Mouse (Mus musculus) liver, adult 2 months (tissue): ENCODE measurements around the gene Psg16. TPM values are rescaled to one million over a fixed set of nuclear protein-coding genes. Genes with fewer than 3 reads are reported as not detected.
A peak's percentile ranks its signal among the peaks of the same experiment; 100 is the strongest.
"Not testable (repeated sequence)": the region's sequence is repeated elsewhere in the genome, so short reads cannot be mapped to it uniquely, and the experiment has no call there.

Source experiments
- DNase-seq: peaks from one replicate; pipeline ENCODE4 v3.0.0-alpha.2; 2011; ENCODE audit warnings: low read depth, low spot score; ENCODE audit errors: extremely low read depth
- H3K27ac ChIP-seq: fragments of 200-500 bp; replicated peaks from 2 replicates; pipeline ENCODE4 v1.5.1; 2012; ENCODE audit warnings: low read depth, mild to moderate bottlenecking, control low read depth, inconsistent platforms, low read length; ENCODE audit not compliant: insufficient read depth
- H3K27me3 ChIP-seq: fragments of 200-500 bp; 2 replicates; pipeline ENCODE4 v1.6.1; 2012; ENCODE audit warnings: mild to moderate bottlenecking, moderate library complexity, low read length, inconsistent platforms; ENCODE audit not compliant: control insufficient read depth, insufficient read depth
- H3K36me3 ChIP-seq: fragments of 200-500 bp; 2 replicates; pipeline ENCODE4 v1.6.1; 2012; ENCODE audit warnings: low read length, inconsistent platforms; ENCODE audit not compliant: control insufficient read depth, insufficient read depth
- H3K4me1 ChIP-seq: fragments of 200-500 bp; 2 replicates; pipeline ENCODE4 v1.6.1; 2011; ENCODE audit warnings: low read length; ENCODE audit not compliant: control insufficient read depth, insufficient read depth
- H3K4me3 ChIP-seq: fragments of 200-500 bp; 2 replicates; pipeline ENCODE4 v1.5.1; 2011; ENCODE audit warnings: low read depth, mild to moderate bottlenecking, control low read depth, low read length, moderate library complexity; ENCODE audit not compliant: insufficient read depth
- H3K79me2 ChIP-seq: fragments of 200-500 bp; 2 replicates; pipeline ENCODE4 v1.6.1; 2012; ENCODE audit warnings: inconsistent platforms, mild to moderate bottlenecking, low read length, moderate library complexity; ENCODE audit not compliant: control insufficient read depth, insufficient read depth
- H3K9ac ChIP-seq: fragments of 200-500 bp; 2 replicates; pipeline ENCODE4 v1.6.1; 2012; ENCODE audit warnings: low read depth, mild to moderate bottlenecking, control low read depth, inconsistent platforms, low read length
- CTCF ChIP-seq: fragments of 200-500 bp; IDR thresholded peaks from 2 replicates; pipeline ENCODE4 v1.5.1; 2011; ENCODE audit warnings: low read depth, low read length, control low read depth
- POLR2A ChIP-seq: fragments of 200-500 bp; IDR thresholded peaks from 2 replicates; pipeline ENCODE4 v1.6.1; 2011; ENCODE audit warnings: low read length, control low read depth; ENCODE audit not compliant: insufficient read depth; ENCODE audit errors: extremely low read depth
- WGBS: fragments of 180-500 bp; shearing (Covaris S2); methylation state at CpG from one replicate; pipeline ENCODE4 v1.1.7; 2018; 5-methylcytosine and 5-hydroxymethylcytosine counted together
- polyA plus RNA-seq: library from polyadenylated mRNA; depleted of rRNA; stranded (reverse); fragments of >200 nt; gene quantifications from 2 replicates; pipeline ENCODE4 v1.2.3, GENCODE M21; 2012
- total RNA-seq: library from RNA; depleted of rRNA; stranded (reverse); fragments of >200 nt; gene quantifications from 2 replicates; pipeline ENCODE4 v1.2.3, GENCODE M21; 2014

The Psg16 gene
- total and polyA plus RNA-seq, 2 experiments: not detected

GRCm38 (mm10) chr7:17091280-17091679 is 17.4 kb downstream of the Psg16 start:
- WGBS: 8% methylated on average over 1 of the region's 1 CpGs

DNA sequence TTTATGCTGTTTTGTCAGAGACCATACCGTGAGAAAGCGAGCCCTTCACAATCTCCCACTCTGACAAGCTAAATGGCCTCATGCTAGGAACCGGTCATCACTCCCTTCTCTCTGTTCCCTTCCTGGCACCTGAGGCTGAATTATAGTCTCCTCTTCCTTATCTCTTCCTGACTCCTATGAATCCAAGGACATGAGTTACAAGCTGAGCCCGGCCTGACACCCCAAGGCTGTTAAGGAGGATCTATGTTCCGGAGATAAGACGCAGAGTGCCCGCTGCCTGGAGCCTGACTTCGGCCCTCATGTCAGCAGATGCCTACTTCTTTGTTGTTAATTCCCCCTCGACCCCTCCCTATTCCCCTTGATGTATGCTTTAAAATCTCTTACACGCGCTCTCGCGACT is 27.8 kb downstream of the Psg16 start:
- DNase-seq, H3K27ac ChIP-seq, H3K36me3 ChIP-seq, H3K9ac ChIP-seq, H3K4me3 ChIP-seq, H3K79me2 ChIP-seq, H3K4me1 ChIP-seq, H3K27me3 ChIP-seq: not testable (repeated sequence)
- WGBS: 85% methylated on average over 13 of the region's 13 CpGs

More at GRCm38 (mm10) chr7:17091280-17091679, 17.4 kb downstream of the Psg16 start:
- Histone ChIP-seq H3K9ac (no peak overlapping the region), H3K36me3 (no peaks in the 10 kb centered on the region), H3K4me1 (no peaks in the 10 kb centered on the region), H3K27me3 (no peaks in the 10 kb centered on the region), H3K79me2 (no peaks in the 10 kb centered on the region), H3K4me3 (no peak overlapping the region), H3K27ac (no peak overlapping the region)
- DNase-seq: peak; percentile 1
- TF ChIP-seq POLR2A: no peak
- peak; percentile 26; the same call in 1 of the 2 replicates for TF ChIP-seq CTCF

DNA sequence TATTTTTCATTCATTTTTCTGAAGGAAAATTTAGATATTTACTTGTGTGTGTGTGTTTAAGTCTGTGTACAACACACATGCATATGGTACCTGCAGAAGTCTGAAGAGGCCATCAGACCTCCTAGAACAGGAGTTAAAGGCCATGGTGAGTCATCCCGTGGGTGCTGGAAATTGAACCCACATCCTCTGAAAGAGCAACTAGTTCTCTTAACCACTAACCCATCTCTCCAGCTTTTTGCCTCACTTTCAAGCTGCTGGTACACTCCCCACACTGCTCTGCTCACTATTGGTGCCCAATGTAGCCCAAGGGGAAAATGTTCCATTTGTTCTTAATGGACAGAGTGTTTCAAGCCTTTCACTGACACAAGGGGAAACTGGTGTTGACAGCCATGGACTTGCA is 61.5 kb downstream of the Psg16 start:
- WGBS: 73% methylated on average over 1 of the region's 1 CpGs
- no peak for DNase-seq
- H3K79me2 ChIP-seq: no peaks in the 10 kb centered on the region
- no peak overlapping the region for H3K4me3 ChIP-seq
- H3K36me3 ChIP-seq: no peaks in the 10 kb centered on the region
- no peak overlapping the region for H3K27ac ChIP-seq
- no peaks in the 10 kb centered on the region for H3K4me1 ChIP-seq
- H3K9ac ChIP-seq: no peak overlapping the region
- no peaks in the 10 kb centered on the region for H3K27me3 ChIP-seq
- no peak for TF ChIP-seq CTCF
- no peak for TF ChIP-seq POLR2A

DNA sequence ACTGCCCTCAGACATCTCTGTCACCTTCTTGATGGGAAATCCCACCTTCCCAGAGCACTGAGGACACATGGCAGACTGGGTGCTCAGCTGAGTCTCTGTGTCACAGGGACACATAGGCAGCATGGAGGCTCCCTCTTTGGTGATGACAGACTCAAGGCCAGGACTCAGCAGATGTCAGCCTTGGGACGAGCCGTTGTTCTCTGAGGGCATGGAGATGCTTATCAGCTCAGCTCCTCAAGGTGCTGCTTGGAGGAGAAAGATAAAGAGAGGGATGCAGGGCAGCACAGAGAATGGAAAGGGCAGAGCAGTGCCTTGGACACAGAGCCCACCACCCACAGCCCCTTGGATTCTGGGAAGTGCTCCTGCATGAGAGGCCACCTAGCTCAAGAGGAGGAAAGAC is 76.1 kb downstream of the Psg16 start, which contains the start of gene Ceacam3:
Ceacam3 (plus strand) TSS at position 352 of the 400 bp plus-strand sequence.
- TF ChIP-seq POLR2A: no peak
- no peak for TF ChIP-seq CTCF
- Histone ChIP-seq H3K27ac (no peak within 1 kb of the TSS), H3K4me3 (no peak within 1 kb of the TSS), H3K9ac (no peak within 1 kb of the TSS), H3K36me3 (no peaks in the 10 kb centered on the region), H3K27me3 (no peaks in the 10 kb centered on the region), H3K79me2 (no peaks in the 10 kb centered on the region), H3K4me1 (no peaks in the 10 kb centered on the region)
- DNase-seq: no peak
- 90% methylated on average over 2 of the region's 2 CpGs for WGBS

DNA sequence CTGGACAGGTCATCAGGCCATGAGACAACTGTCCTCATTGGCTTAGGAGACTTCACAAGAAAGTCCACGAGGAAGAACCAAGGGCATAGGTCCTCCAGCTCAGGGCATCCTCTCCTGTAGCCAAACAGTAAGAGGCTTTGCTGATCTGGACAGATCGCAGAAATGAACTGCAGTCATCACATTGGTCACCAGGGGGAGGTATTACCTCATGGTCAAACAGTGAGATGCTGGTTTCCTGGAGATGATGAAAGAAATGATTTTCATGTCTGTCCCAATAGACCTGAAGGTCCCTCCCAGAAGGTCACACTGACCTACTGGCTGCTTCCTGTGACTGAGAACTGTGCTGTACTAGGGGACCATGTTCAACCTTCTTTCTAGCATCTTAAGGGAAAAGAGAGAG is 81.8 kb downstream of the Psg16 start:
- 0 out of 2 replicates have a peak, but pooled peaks have one; percentile 8 for TF ChIP-seq CTCF
- no peak for TF ChIP-seq POLR2A
- 21% methylated on average over 2 of the region's 2 CpGs for WGBS
- no peaks in the 10 kb centered on the region for H3K27me3 ChIP-seq
- no peak overlapping the region for H3K27ac ChIP-seq
- H3K79me2 ChIP-seq: no peaks in the 10 kb centered on the region
- H3K4me1 ChIP-seq: no peaks in the 10 kb centered on the region
- no peaks in the 10 kb centered on the region for H3K36me3 ChIP-seq
- no peak overlapping the region for H3K4me3 ChIP-seq
- DNase-seq: peak; percentile 19
- no peak overlapping the region for H3K9ac ChIP-seq

DNA sequence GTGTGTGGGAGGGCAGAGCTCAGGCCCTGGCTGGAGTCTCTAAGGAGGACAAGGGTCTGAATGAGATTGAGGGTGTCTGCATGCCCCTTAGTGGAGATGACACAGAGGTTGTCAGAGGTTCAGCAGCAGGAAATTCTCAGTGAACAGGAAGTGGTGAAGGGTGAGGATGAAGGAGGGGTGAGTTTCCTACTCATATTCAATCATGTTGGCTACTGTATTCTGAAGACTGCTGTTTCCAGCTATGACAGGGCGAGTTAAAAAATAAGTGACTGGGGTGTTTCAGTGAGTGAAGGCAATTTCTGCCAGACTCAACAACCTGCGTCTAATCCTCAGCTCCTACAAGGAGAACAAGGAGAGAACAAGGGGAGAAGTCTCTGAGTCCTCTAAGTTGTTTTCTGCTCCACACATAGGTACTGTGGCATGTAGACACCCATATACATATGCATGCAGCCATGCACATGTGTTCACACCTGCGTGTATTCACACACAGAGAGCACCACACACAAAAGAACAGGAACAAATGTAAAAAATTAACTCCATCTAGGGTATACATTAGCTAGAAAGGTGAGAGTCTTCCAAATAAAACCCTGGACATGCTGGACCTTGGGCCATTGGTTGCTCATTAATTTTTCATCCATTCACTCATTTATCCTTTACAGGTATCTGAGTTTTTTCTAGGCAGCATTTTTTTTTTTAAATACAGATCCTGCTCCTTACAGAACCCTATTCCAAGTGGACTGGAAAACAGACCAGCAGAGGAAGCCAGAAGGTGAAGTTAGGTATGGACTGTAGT is 83.2 kb downstream of the Psg16 start:
- Histone ChIP-seq H3K27me3 (no peaks in the 10 kb centered on the region), H3K4me3 (no peak overlapping the region), H3K36me3 (no peaks in the 10 kb centered on the region), H3K79me2 (no peaks in the 10 kb centered on the region), H3K27ac (no peak overlapping the region), H3K4me1 (no peaks in the 10 kb centered on the region), H3K9ac (no peak overlapping the region)
- DNase-seq: no peak
- TF ChIP-seq POLR2A (no peak), CTCF (no peak)
- WGBS: 52% methylated on average over 3 of the region's 3 CpGs
